Mouse (Mus musculus) WW6 (cell line): Measurements from ENCODE around the gene Csrnp1.

Source experiments
- DNase-seq: peaks from one replicate; pipeline ENCODE4 v3.0.0-alpha.2; 2013; ENCODE audit warnings: low read depth, low spot score

The Csrnp1 gene

GRCm38 (mm10) chr9:119945173-119945900, 39.1 kb downstream of the Csrnp1 start:
- peak; percentile 48 for DNase-seq

GRCm38 (mm10) chr9:119943326-119943725, 41.1 kb downstream of the Csrnp1 start:
- DNase-seq, result no peak

GRCm38 (mm10) chr9:119941861-119942260, 42.6 kb downstream of the Csrnp1 start:
- DNase-seq, result no peak

- no peak for DNase-seq
Measured at GRCm38 (mm10) chr9:119941407-119941806, 43.1 kb downstream of the Csrnp1 start.

GRCm38 (mm10) chr9:119939646-119940045, 44.8 kb downstream of the Csrnp1 start:
- DNase-seq, result no peak

GRCm38 (mm10) chr9:119938496-119938895, 46.0 kb downstream of the Csrnp1 start:
- DNase-seq, result no peak

GRCm38 (mm10) chr9:119937005-119937773, 47.3 kb downstream of the Csrnp1 start, which contains the start of the genes Gorasp1 and Ttc21a:
Gene Gorasp1, minus strand, starts transcription at chr9:119937565.
Gene Ttc21a, plus strand, starts transcription at chr9:119937606.
- peak; percentile 67 for DNase-seq

GRCm38 (mm10) chr9:119933675-119934074, 50.8 kb downstream of the Csrnp1 start:
- no peak for DNase-seq

GRCm38 (mm10) chr9:119932358-119932757, 52.1 kb downstream of the Csrnp1 start:
- no peak for DNase-seq

- DNase-seq, result no peak
Measured at GRCm38 (mm10) chr9:119926497-119926896, 58.0 kb downstream of the Csrnp1 start.

GRCm38 (mm10) chr9:119925729-119926128, 58.7 kb downstream of the Csrnp1 start:
- no peak for DNase-seq

- DNase-seq, result no peak
Measured at GRCm38 (mm10) chr9:119925120-119925657, 59.3 kb downstream of the Csrnp1 start.

- DNase-seq, result no peak
Measured at GRCm38 (mm10) chr9:119923462-119923861, 61.0 kb downstream of the Csrnp1 start.
